Mouse (Mus musculus) kidney, embryonic 14.5 days (tissue): ENCODE results near the gene Grem1. TPM values are rescaled to one million over a fixed set of nuclear protein-coding genes. Genes with fewer than 3 reads are reported as not detected.

Experiments
- ATAC-seq: fragments of 200-750 bp; cut with Nextera tagmentation; 2 replicates; pipeline ENCODE4 v1.8.0; 2017; ENCODE audit warnings: moderate number of reproducible peaks, mild to moderate bottlenecking, moderate TSS enrichment, moderate library complexity; ENCODE audit not compliant: low FRiP score, low TSS enrichment
- H3K27ac ChIP-seq: fragments of 300-500 bp; sonication (generic); 2 replicates; pipeline ENCODE4 v1.5.1; 2014; ENCODE audit warnings: low read depth, mild to moderate bottlenecking, low read length, moderate library complexity, mixed read lengths
- H3K27me3 ChIP-seq: fragments of 300-500 bp; sonication (generic); 2 replicates; pipeline ENCODE4 v1.6.1; 2014; ENCODE audit warnings: mild to moderate bottlenecking, low read length; ENCODE audit not compliant: control insufficient read depth, insufficient read depth
- H3K36me3 ChIP-seq: fragments of 300-500 bp; sonication (generic); 2 replicates; pipeline ENCODE4 v1.6.1; 2014; ENCODE audit warnings: low read length, mixed read lengths; ENCODE audit not compliant: control insufficient read depth, insufficient read depth
- H3K4me1 ChIP-seq: fragments of 300-500 bp; sonication (generic); 2 replicates; pipeline ENCODE4 v1.6.1; 2014; ENCODE audit warnings: low read length, mixed read lengths; ENCODE audit not compliant: control insufficient read depth, insufficient read depth
- H3K4me2 ChIP-seq: fragments of 300-500 bp; sonication (generic); replicated peaks from 2 replicates; pipeline ENCODE4 v1.6.1; 2014; ENCODE audit warnings: low read depth, mild to moderate bottlenecking, low read length
- H3K4me3 ChIP-seq: fragments of 300-500 bp; sonication (generic); 2 replicates; pipeline ENCODE4 v1.5.1; 2014; ENCODE audit warnings: mild to moderate bottlenecking, low read length
- H3K9ac ChIP-seq: fragments of 300-500 bp; sonication (generic); 2 replicates; pipeline ENCODE4 v1.6.1; 2014; ENCODE audit warnings: low read depth, mild to moderate bottlenecking, low read length, moderate library complexity
- H3K9me3 ChIP-seq: fragments of 300-500 bp; sonication (generic); 2 replicates; pipeline ENCODE4 v1.6.1; 2016; ENCODE audit warnings: low read length; ENCODE audit not compliant: control insufficient read depth
- WGBS: fragments of 180-500 bp; shearing (Covaris S2); extraction: QIAGEN DNeasy Blood & Tissue Kit; methylation state at CpG from one replicate; pipeline ENCODE4 v1.1.7; 2014; 5-methylcytosine and 5-hydroxymethylcytosine counted together
- polyA plus RNA-seq: library from polyadenylated mRNA; unstranded; fragments of >200 nt; fragmentation: Nextera tagmentation; extraction: Ambion mirVana; gene quantifications from 2 replicates; pipeline ENCODE4 v1.2.1, GENCODE M21; 2014

The Grem1 gene
- polyA plus RNA-seq, 1 experiment from 2014 or later: 0.31 TPM

- WGBS: 86% methylated on average over 4 of the region's 4 CpGs
- Histone ChIP-seq H3K27me3 (no peaks in the 10 kb centered on the region), H3K4me2 (no peak overlapping the region), H3K4me1 (no peaks in the 10 kb centered on the region), H3K36me3 (no peaks in the 10 kb centered on the region), H3K9me3 (no peaks in the 10 kb centered on the region), H3K9ac (no peak overlapping the region), H3K27ac (no peak overlapping the region), H3K4me3 (no peak overlapping the region)
- no peak for ATAC-seq
Measured at GRCm38 (mm10) chr2:113788821-113789387, 30.5 kb upstream of the Grem1 start.

- Histone ChIP-seq H3K27ac (no peak overlapping the region), H3K4me3 (no peak overlapping the region), H3K36me3 (no peaks in the 10 kb centered on the region), H3K9ac (no peak overlapping the region), H3K27me3 (no peaks in the 10 kb centered on the region), H3K9me3 (no peaks in the 10 kb centered on the region), H3K4me2 (no peak overlapping the region), H3K4me1 (no peaks in the 10 kb centered on the region)
- 84% methylated on average over 4 of the region's 4 CpGs for WGBS
- no peak for ATAC-seq
Measured at GRCm38 (mm10) chr2:113787882-113788281, 29.4 kb upstream of the Grem1 start.

- Histone ChIP-seq H3K4me2 (no peak overlapping the region), H3K27ac (no peak overlapping the region), H3K4me3 (no peak overlapping the region), H3K4me1 (no peaks in the 10 kb centered on the region), H3K36me3 (no peaks in the 10 kb centered on the region), H3K9ac (no peak overlapping the region), H3K9me3 (no peaks in the 10 kb centered on the region), H3K27me3 (no peaks in the 10 kb centered on the region)
- WGBS: 12% methylated on average over 3 of the region's 3 CpGs
- no peak for ATAC-seq
Measured at GRCm38 (mm10) chr2:113784851-113785250, 26.4 kb upstream of the Grem1 start.

GRCm38 (mm10) chr2:113781521-113781920 lies 23.1 kb upstream of the Grem1 start:
- Histone ChIP-seq H3K4me1 (no peaks in the 10 kb centered on the region), H3K9me3 (no peaks in the 10 kb centered on the region), H3K27me3 (no peaks in the 10 kb centered on the region), H3K9ac (no peak overlapping the region), H3K27ac (no peak overlapping the region), H3K4me2 (no peak overlapping the region), H3K4me3 (no peak overlapping the region), H3K36me3 (no peaks in the 10 kb centered on the region)
- no peak for ATAC-seq
- WGBS: 77% methylated on average over 4 of the region's 4 CpGs

GRCm38 (mm10) chr2:113781107-113781506 lies 22.7 kb upstream of the Grem1 start:
- no peak overlapping the region for H3K4me3 ChIP-seq
- 81% methylated on average over 5 of the region's 5 CpGs for WGBS
- no peaks in the 10 kb centered on the region for H3K4me1 ChIP-seq
- no peaks in the 10 kb centered on the region for H3K36me3 ChIP-seq
- H3K4me2 ChIP-seq: no peak overlapping the region
- H3K9ac ChIP-seq: no peak overlapping the region
- H3K27me3 ChIP-seq: no peaks in the 10 kb centered on the region
- no peak for ATAC-seq
- H3K27ac ChIP-seq: no peak overlapping the region
- H3K9me3 ChIP-seq: no peaks in the 10 kb centered on the region

GRCm38 (mm10) chr2:113779336-113779735 lies 20.9 kb upstream of the Grem1 start:
- WGBS: 86% methylated on average over 3 of the region's 3 CpGs

GRCm38 (mm10) chr2:113778036-113778435 lies 19.6 kb upstream of the Grem1 start:
- H3K4me2 ChIP-seq: no peak overlapping the region
- no peak overlapping the region for H3K4me3 ChIP-seq
- no peak overlapping the region for H3K27ac ChIP-seq
- H3K9me3 ChIP-seq: no peaks in the 10 kb centered on the region
- WGBS: 78% methylated on average over 6 of the region's 6 CpGs
- no peaks in the 10 kb centered on the region for H3K4me1 ChIP-seq
- no peak overlapping the region for H3K9ac ChIP-seq
- ATAC-seq: no peak
- H3K36me3 ChIP-seq: no peaks in the 10 kb centered on the region
- H3K27me3 ChIP-seq: no peaks in the 10 kb centered on the region

More at GRCm38 (mm10) chr2:113779336-113779735, 20.9 kb upstream of the Grem1 start:
- H3K27ac ChIP-seq: no peak overlapping the region
- H3K4me2 ChIP-seq: no peak overlapping the region
- no peak overlapping the region for H3K4me3 ChIP-seq
- no peaks in the 10 kb centered on the region for H3K36me3 ChIP-seq
- H3K9me3 ChIP-seq: no peaks in the 10 kb centered on the region
- no peaks in the 10 kb centered on the region for H3K27me3 ChIP-seq
- H3K9ac ChIP-seq: no peak overlapping the region
- no peaks in the 10 kb centered on the region for H3K4me1 ChIP-seq
- no peak for ATAC-seq

- H3K4me3 ChIP-seq: no peak overlapping the region
- no peaks in the 10 kb centered on the region for H3K36me3 ChIP-seq
- no peak overlapping the region for H3K9ac ChIP-seq
- H3K27me3 ChIP-seq: no peaks in the 10 kb centered on the region
- no peaks in the 10 kb centered on the region for H3K4me1 ChIP-seq
- ATAC-seq: no peak
- H3K4me2 ChIP-seq: no peak overlapping the region
- H3K9me3 ChIP-seq: no peaks in the 10 kb centered on the region
- WGBS: 87% methylated on average over 3 of the region's 3 CpGs
- no peak overlapping the region for H3K27ac ChIP-seq
Measured at GRCm38 (mm10) chr2:113776297-113776696, 17.9 kb upstream of the Grem1 start.

- Histone ChIP-seq H3K4me3 (no peak overlapping the region), H3K9ac (no peak overlapping the region), H3K4me2 (no peak overlapping the region), H3K36me3 (no peaks in the 10 kb centered on the region), H3K9me3 (no peaks in the 10 kb centered on the region), H3K4me1 (no peaks in the 10 kb centered on the region), H3K27ac (no peak overlapping the region), H3K27me3 (no peaks in the 10 kb centered on the region)
- WGBS: 74% methylated on average over 6 of the region's 6 CpGs
- no peak for ATAC-seq
Measured at GRCm38 (mm10) chr2:113774150-113774805, 15.8 kb upstream of the Grem1 start.
